Mouse (Mus musculus): ENCODE data around the gene Hcrt.

Hcrt gene

GRCm38 (mm10) chr11:100769980-100770379 is 7.2 kb upstream of the Hcrt start:
- in situ Hi-C loops (cut with MboI, MseI) = loop anchor here (5.0 kb wide), 1 partner anchor 63 kb away; no protein-coding TSS in a partner anchor

GRCm38 (mm10) chr11:100767871-100768270 is 5.1 kb upstream of the Hcrt start:
- in situ Hi-C loops (cut with MboI, MseI) = no loop called here

- in situ Hi-C loops (cut with MboI, MseI) = no loop called here
Measured at GRCm38 (mm10) chr11:100766726-100767125, 4.0 kb upstream of the Hcrt start.

GRCm38 (mm10) chr11:100761547-100762045 is 1.1 kb downstream of the Hcrt start:
- in situ Hi-C loops (cut with MboI, MseI) = no loop called here

GRCm38 (mm10) chr11:100759611-100760233 is 3.0 kb downstream of the Hcrt start, which contains the start of gene Kcnh4:
TSS of gene Kcnh4 (minus strand) at chr11:100759942.
- in situ Hi-C loops (cut with MboI, MseI) = no loop called here

- in situ Hi-C loops (cut with MboI, MseI) = no loop called here
Measured at GRCm38 (mm10) chr11:100758707-100759610, 3.8 kb downstream of the Hcrt start.

GRCm38 (mm10) chr11:100757566-100757965 is 5.2 kb downstream of the Hcrt start:
- in situ Hi-C loops (cut with MboI, MseI) = no loop called here

- in situ Hi-C loops (cut with MboI, MseI) = no loop called here
Measured at GRCm38 (mm10) chr11:100756476-100756875, 6.3 kb downstream of the Hcrt start.

GRCm38 (mm10) chr11:100754693-100755057 is 8.1 kb downstream of the Hcrt start:
- in situ Hi-C loops (cut with MboI, MseI) = no loop called here

GRCm38 (mm10) chr11:100754021-100754692 is 8.6 kb downstream of the Hcrt start:
- in situ Hi-C loops (cut with MboI, MseI) = no loop called here

GRCm38 (mm10) chr11:100752294-100752693 is 10.4 kb downstream of the Hcrt start:
- in situ Hi-C loops (cut with MboI, MseI) = no loop called here

- in situ Hi-C loops (cut with MboI, MseI) = no loop called here
Measured at GRCm38 (mm10) chr11:100750127-100750526, 12.6 kb downstream of the Hcrt start.

GRCm38 (mm10) chr11:100749469-100749868 is 13.3 kb downstream of the Hcrt start:
- in situ Hi-C loops (cut with MboI, MseI) = no loop called here

GRCm38 (mm10) chr11:100748620-100749019 is 14.1 kb downstream of the Hcrt start:
- in situ Hi-C loops (cut with MboI, MseI) = no loop called here

- in situ Hi-C loops (cut with MboI, MseI) = no loop called here
Measured at GRCm38 (mm10) chr11:100747114-100747513, 15.6 kb downstream of the Hcrt start.

- in situ Hi-C loops (cut with MboI, MseI) = no loop called here
Measured at GRCm38 (mm10) chr11:100746546-100746945, 16.2 kb downstream of the Hcrt start.

GRCm38 (mm10) chr11:100745085-100745484 is 17.6 kb downstream of the Hcrt start:
- in situ Hi-C loops (cut with MboI, MseI) = no loop called here

GRCm38 (mm10) chr11:100741348-100741747 is 21.4 kb downstream of the Hcrt start:
- in situ Hi-C loops (cut with MboI, MseI) = no loop called here

GRCm38 (mm10) chr11:100738749-100739148 is 24.0 kb downstream of the Hcrt start:
- in situ Hi-C loops (cut with MboI, MseI) = no loop called here

GRCm38 (mm10) chr11:100738066-100738604 is 24.6 kb downstream of the Hcrt start, which contains the start of gene Rab5c:
TSS of gene Rab5c (minus strand) at chr11:100738215.
- in situ Hi-C loops (cut with MboI, MseI) = no loop called here

GRCm38 (mm10) chr11:100737105-100737733 is 25.5 kb downstream of the Hcrt start:
- in situ Hi-C loops (cut with MboI, MseI) = no loop called here
